Mouse (Mus musculus) lung, embryonic 14.5 days (tissue): ENCODE results near the gene Fosl1. TPM values are rescaled to one million over a fixed set of nuclear protein-coding genes. Genes with fewer than 3 reads are reported as not detected.

Experiments used
- ATAC-seq: fragments of 200-750 bp; cut with Nextera tagmentation; 2 replicates; pipeline ENCODE4 v1.8.0; 2017; ENCODE audit warnings: mild to moderate bottlenecking, moderate TSS enrichment, moderate library complexity; ENCODE audit not compliant: insufficient read depth
- DNase-seq: peaks from one replicate; pipeline ENCODE4 v3.0.0-alpha.2; 2015
- H3K27ac ChIP-seq: fragments of 300-500 bp; sonication (generic); 2 replicates; pipeline ENCODE4 v1.5.1; 2014; ENCODE audit warnings: low read depth, mild to moderate bottlenecking, moderate library complexity
- H3K27me3 ChIP-seq: fragments of 300-500 bp; sonication (generic); 2 replicates; pipeline ENCODE4 v1.6.1; 2014; ENCODE audit warnings: low read length, control low read depth; ENCODE audit not compliant: insufficient read depth
- H3K36me3 ChIP-seq: fragments of 300-500 bp; sonication (generic); 2 replicates; pipeline ENCODE4 v1.6.1; 2014; ENCODE audit warnings: control low read depth; ENCODE audit not compliant: insufficient read depth
- H3K4me1 ChIP-seq: fragments of 300-500 bp; sonication (generic); 2 replicates; pipeline ENCODE4 v1.6.1; 2014; ENCODE audit warnings: antibody characterized with exemption, control low read depth; ENCODE audit not compliant: insufficient read depth
- H3K4me2 ChIP-seq: fragments of 300-500 bp; sonication (generic); 2 replicates; pipeline ENCODE4 v1.6.1; 2014; ENCODE audit warnings: mild to moderate bottlenecking
- H3K4me3 ChIP-seq: fragments of 300-500 bp; sonication (generic); 2 replicates; pipeline ENCODE4 v1.5.1; 2014; ENCODE audit warnings: low read depth, low read length
- H3K9ac ChIP-seq: fragments of 300-500 bp; sonication (generic); 2 replicates; pipeline ENCODE4 v1.6.1; 2014
- H3K9me3 ChIP-seq: fragments of 300-500 bp; sonication (generic); 2 replicates; pipeline ENCODE4 v1.6.1; 2016; ENCODE audit warnings: low read depth, low read length, control low read depth
- CTCF ChIP-seq: IDR thresholded peaks from 2 replicates; pipeline ENCODE4 v1.5.1; 2016; ENCODE audit warnings: antibody characterized with exemption, low read depth
- WGBS: fragments of 180-500 bp; shearing (Covaris S2); extraction: QIAGEN DNeasy Blood & Tissue Kit; methylation state at CpG from one replicate; pipeline ENCODE4 v1.1.7; 2014; 5-methylcytosine and 5-hydroxymethylcytosine counted together
- polyA plus RNA-seq: library from polyadenylated mRNA; unstranded; fragments of >200 nt; fragmentation: Nextera tagmentation; extraction: Ambion mirVana; gene quantifications from 2 replicates; pipeline ENCODE4 v1.2.1, GENCODE M21; 2014

Gene Fosl1
- polyA plus RNA-seq, 1 experiment from 2014 or later: not detected

DNA sequence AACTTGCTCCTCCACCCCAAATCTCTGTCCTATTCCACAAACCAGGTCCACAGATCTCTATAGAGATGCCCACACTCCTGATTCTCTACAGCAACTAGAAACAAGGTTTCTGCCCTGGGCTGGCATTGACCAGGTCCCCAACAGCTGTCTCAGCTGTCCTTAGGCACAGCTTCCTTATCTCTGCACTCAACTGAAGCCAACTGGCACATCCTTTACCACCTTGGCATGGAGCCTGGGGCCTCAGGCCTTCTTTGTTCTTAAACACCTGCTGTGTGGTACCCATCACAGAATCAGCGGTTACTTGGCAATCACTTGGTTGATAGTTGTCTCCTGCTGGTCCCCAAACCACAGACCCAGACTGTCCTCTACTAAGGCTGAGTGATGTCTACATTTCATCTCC lies 16.9 kb upstream of the Fosl1 start:
- ATAC-seq (no peak), DNase-seq (no peak)
- H3K9me3 ChIP-seq: no peaks in the 10 kb centered on the region
- H3K27ac ChIP-seq: no peak overlapping the region
- no peak overlapping the region for H3K4me2 ChIP-seq
- H3K36me3 ChIP-seq: peaks cover 20% of the 10 kb centered on the region
- no peaks in the 10 kb centered on the region for H3K27me3 ChIP-seq
- H3K4me1 ChIP-seq: peaks cover 16% of the 10 kb centered on the region
- WGBS: 66% methylated on average over 1 of the region's 1 CpGs
- TF ChIP-seq CTCF: no peak
- H3K9ac ChIP-seq: no peak overlapping the region
- no peak overlapping the region for H3K4me3 ChIP-seq

DNA sequence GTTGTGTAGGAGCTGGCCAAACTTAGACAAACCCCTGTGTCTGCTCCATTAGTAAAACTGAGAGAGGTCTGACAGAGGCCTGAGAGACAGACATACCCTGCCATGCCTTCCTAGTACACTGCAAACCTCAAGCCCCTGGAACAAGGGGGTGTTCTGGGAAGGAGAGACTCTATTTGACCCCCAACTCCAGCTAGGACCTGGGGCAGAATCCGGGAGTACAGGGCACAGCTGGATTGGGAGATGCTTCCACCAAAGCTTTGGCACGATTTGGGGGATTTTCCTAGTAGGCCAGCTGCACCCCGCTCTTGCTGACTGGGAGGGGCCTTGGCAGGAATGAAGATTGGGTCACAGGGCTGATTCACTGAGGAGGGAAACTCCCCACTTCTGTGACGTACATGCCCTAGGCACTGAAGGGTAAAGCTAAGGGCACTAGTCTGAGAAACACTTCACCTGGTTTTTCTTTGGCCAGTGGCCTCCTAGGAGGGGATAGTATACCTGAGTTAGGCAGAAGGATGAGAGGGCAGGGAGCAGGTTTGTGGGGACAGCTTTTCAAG lies 15.4 kb upstream of the Fosl1 start:
- ATAC-seq: no peak
- Histone ChIP-seq H3K9me3 (no peaks in the 10 kb centered on the region), H3K4me3 (no peak overlapping the region), H3K27ac (no peak overlapping the region), H3K27me3 (no peaks in the 10 kb centered on the region), H3K4me1 (peaks cover 9% of the 10 kb centered on the region), H3K36me3 (peaks cover 6% of the 10 kb centered on the region), H3K9ac (no peak overlapping the region), H3K4me2 (no peak overlapping the region)
- 73% methylated on average over 4 of the region's 4 CpGs for WGBS
- DNase-seq: no peak
- TF ChIP-seq CTCF: no peak

- peak overlapping the region; percentile 53 for H3K9ac ChIP-seq
- ATAC-seq: peak; percentile 78
- H3K27me3 ChIP-seq: 0 out of 2 replicates have a peak, but pooled peaks cover 4% of the 10 kb centered on the region
- peak; percentile 59 for TF ChIP-seq CTCF
- peak overlapping the region; percentile 29 for H3K4me3 ChIP-seq
- WGBS: 8% methylated on average over 16 of the region's 16 CpGs
- H3K4me2 ChIP-seq: peak overlapping the region; percentile 76
- H3K4me1 ChIP-seq: peaks cover 9% of the 10 kb centered on the region
- H3K9me3 ChIP-seq: no peaks in the 10 kb centered on the region
- H3K27ac ChIP-seq: peak overlapping the region; percentile 88
- peak; percentile 87 for DNase-seq
- 0 out of 2 replicates have a peak, but pooled peaks cover 2% of the 10 kb centered on the region for H3K36me3 ChIP-seq
Observed at GRCm38 (mm10) chr19:5432992-5433852, 14.1 kb upstream of the Fosl1 start.

- no peak for TF ChIP-seq CTCF
- H3K4me3 ChIP-seq: no peak overlapping the region
- H3K9me3 ChIP-seq: no peaks in the 10 kb centered on the region
- peaks cover 9% of the 10 kb centered on the region for H3K4me1 ChIP-seq
- 56% methylated on average over 7 of the region's 7 CpGs for WGBS
- peak overlapping the region; percentile 53; the same call in 1 of the 2 replicates for H3K9ac ChIP-seq
- DNase-seq: no peak
- 0 out of 2 replicates have a peak, but pooled peaks cover 4% of the 10 kb centered on the region for H3K27me3 ChIP-seq
- ATAC-seq: no peak
- H3K4me2 ChIP-seq: peak overlapping the region; percentile 76
- H3K36me3 ChIP-seq: no peaks in the 10 kb centered on the region
- H3K27ac ChIP-seq: peak overlapping the region; percentile 88; the same call in 1 of the 2 replicates
Observed at GRCm38 (mm10) chr19:5433951-5434350, 13.4 kb upstream of the Fosl1 start.

DNA sequence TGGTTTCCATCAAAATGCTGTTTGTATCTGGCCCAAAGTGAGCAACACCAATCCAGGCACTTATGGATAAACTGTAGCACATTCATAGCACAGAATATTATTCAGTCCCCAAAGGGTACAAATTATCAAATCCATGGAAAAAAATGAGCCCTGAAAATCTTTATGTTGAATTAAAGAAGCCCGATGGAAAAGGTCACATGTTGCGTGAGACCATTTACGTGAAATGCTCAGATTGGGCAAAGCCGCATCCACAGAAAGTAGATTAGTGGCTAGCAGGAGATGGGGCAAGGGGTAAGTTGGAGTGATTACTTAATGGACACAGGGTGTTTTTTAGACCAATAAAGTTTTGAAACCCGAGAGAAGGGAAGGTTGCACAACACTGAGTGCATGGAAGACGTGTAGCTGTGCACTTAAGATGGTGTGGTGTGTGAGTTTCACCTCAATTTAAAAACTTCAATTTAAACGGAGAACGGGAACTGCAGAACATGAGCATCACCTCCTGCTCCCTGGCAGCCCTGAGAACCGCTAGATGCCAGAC lies 2.9 kb upstream of the Fosl1 start:
- H3K4me2 ChIP-seq: no peak overlapping the region

GRCm38 (mm10) chr19:5444954-5445353 lies 2.4 kb upstream of the Fosl1 start:
- H3K4me2 ChIP-seq: no peak overlapping the region
- no peak for ATAC-seq

More for the DNA sequence above, 2.9 kb upstream of the Fosl1 start:
- Histone ChIP-seq H3K36me3 (no peaks in the 10 kb centered on the region), H3K27me3 (peaks cover 30% of the 10 kb centered on the region), H3K4me3 (no peak overlapping the region), H3K9me3 (0 out of 2 replicates have a peak, but pooled peaks cover 4% of the 10 kb centered on the region), H3K4me1 (no peaks in the 10 kb centered on the region), H3K9ac (no peak overlapping the region), H3K27ac (no peak overlapping the region)
- TF ChIP-seq CTCF: no peak
- DNase-seq (no peak), ATAC-seq (no peak)
- WGBS: 60% methylated on average over 9 of the region's 9 CpGs

DNA sequence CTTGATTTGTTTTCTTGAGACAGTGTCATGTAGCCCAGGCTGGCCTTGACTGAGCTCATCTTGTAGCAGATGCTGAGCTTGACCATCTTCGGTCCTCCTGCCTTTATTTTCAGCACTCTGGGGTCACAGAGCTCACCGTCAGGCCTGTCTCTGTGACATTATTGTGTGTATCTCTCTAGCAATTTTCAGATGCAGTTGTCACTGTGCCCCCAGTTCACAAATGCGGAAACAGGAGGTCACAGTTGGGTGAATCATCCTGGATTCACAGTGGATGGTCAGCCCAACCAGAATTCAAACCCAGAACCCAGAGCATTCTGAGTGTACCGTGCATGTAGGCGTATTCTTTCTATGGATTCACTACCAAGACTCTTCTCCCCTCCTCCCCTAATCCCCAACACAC lies 1.6 kb upstream of the Fosl1 start:
- Histone ChIP-seq H3K4me1 (no peaks in the 10 kb centered on the region), H3K9me3 (no peaks in the 10 kb centered on the region), H3K36me3 (no peaks in the 10 kb centered on the region), H3K9ac (no peak overlapping the region), H3K4me2 (no peak overlapping the region), H3K4me3 (no peak overlapping the region), H3K27ac (no peak overlapping the region), H3K27me3 (peaks cover 43% of the 10 kb centered on the region)
- WGBS: 90% methylated on average over 5 of the region's 5 CpGs
- TF ChIP-seq CTCF: no peak
- DNase-seq (no peak), ATAC-seq (no peak)

More at GRCm38 (mm10) chr19:5444954-5445353, 2.4 kb upstream of the Fosl1 start:
- Histone ChIP-seq H3K4me3 (no peak overlapping the region), H3K36me3 (no peaks in the 10 kb centered on the region), H3K27me3 (peaks cover 35% of the 10 kb centered on the region), H3K9me3 (0 out of 2 replicates have a peak, but pooled peaks cover 4% of the 10 kb centered on the region), H3K9ac (no peak overlapping the region), H3K27ac (no peak overlapping the region), H3K4me1 (no peaks in the 10 kb centered on the region)
- DNase-seq: no peak
- WGBS: 21% methylated on average over 7 of the region's 7 CpGs
- no peak for TF ChIP-seq CTCF
